Mouse (Mus musculus) myocyte (in vitro differentiated cells): ENCODE data around the gene Ncoa5.

ENCODE experiments used
- CEBPB ChIP-seq: IDR thresholded peaks from 2 replicates; pipeline ENCODE4 v1.6.1; 2011; ENCODE audit warnings: mild to moderate bottlenecking, moderate library complexity; ENCODE audit not compliant: poor library complexity, insufficient read depth, severe bottlenecking
- E2F4 ChIP-seq: IDR thresholded peaks from one replicate; pipeline ENCODE4 v1.6.1; 2011; ENCODE audit warnings: mild to moderate bottlenecking, control low read depth, moderate library complexity; ENCODE audit not compliant: insufficient read depth
- MAX ChIP-seq: IDR thresholded peaks from one replicate; pipeline ENCODE4 v1.6.1; 2011; ENCODE audit warnings: low read depth, mild to moderate bottlenecking, control low read depth
- MYOD1 ChIP-seq, 3 experiments: IDR thresholded peaks; one replicate each; pipeline ENCODE4 v1.6.1; 2011; ENCODE audit warnings: control low read depth in 2 of 3, low read depth in 2 of 3, mild to moderate bottlenecking in 2 of 3, moderate library complexity in 1 of 3; ENCODE audit not compliant: insufficient read length in 2 of 3, control insufficient read depth in 1 of 3
- MYOG ChIP-seq, 3 experiments: IDR thresholded peaks; one replicate each; pipeline ENCODE4 v1.6.1; 2011; ENCODE audit warnings: control low read depth in 2 of 3, low read depth in 2 of 3, mild to moderate bottlenecking in 2 of 3; ENCODE audit not compliant: insufficient read length in 2 of 3, control insufficient read depth in 1 of 3, insufficient read depth in 1 of 3
- POLR2A ChIP-seq: IDR thresholded peaks from one replicate; pipeline ENCODE4 v1.6.1; 2011; ENCODE audit warnings: low read depth, mild to moderate bottlenecking, control low read depth, moderate library complexity; ENCODE audit not compliant: insufficient read length
- POLR2AphosphoS2 ChIP-seq: IDR thresholded peaks from one replicate; pipeline ENCODE4 v1.6.1; 2011; ENCODE audit warnings: low read depth, control low read depth; ENCODE audit not compliant: insufficient read length
- REST ChIP-seq: IDR thresholded peaks from one replicate; pipeline ENCODE4 v1.6.1; 2011; ENCODE audit warnings: mild to moderate bottlenecking, control low read depth, moderate library complexity; ENCODE audit not compliant: insufficient read depth, insufficient read length
- SRF ChIP-seq: IDR thresholded peaks from one replicate; pipeline ENCODE4 v1.6.1; 2011; ENCODE audit warnings: low read depth; ENCODE audit not compliant: control insufficient read depth, insufficient read length
- TCF12 ChIP-seq: IDR thresholded peaks from one replicate; pipeline ENCODE4 v1.6.1; 2011; ENCODE audit warnings: mild to moderate bottlenecking, control low read depth; ENCODE audit not compliant: poor library complexity, insufficient read depth, severe bottlenecking
- TCF3 ChIP-seq: IDR thresholded peaks from one replicate; pipeline ENCODE4 v1.6.1; 2011; ENCODE audit warnings: low read depth, control low read depth; ENCODE audit not compliant: insufficient read length
- USF1 ChIP-seq: IDR thresholded peaks from one replicate; pipeline ENCODE4 v1.6.1; 2011; ENCODE audit warnings: low read depth, mild to moderate bottlenecking, control low read depth, moderate library complexity

DNA sequence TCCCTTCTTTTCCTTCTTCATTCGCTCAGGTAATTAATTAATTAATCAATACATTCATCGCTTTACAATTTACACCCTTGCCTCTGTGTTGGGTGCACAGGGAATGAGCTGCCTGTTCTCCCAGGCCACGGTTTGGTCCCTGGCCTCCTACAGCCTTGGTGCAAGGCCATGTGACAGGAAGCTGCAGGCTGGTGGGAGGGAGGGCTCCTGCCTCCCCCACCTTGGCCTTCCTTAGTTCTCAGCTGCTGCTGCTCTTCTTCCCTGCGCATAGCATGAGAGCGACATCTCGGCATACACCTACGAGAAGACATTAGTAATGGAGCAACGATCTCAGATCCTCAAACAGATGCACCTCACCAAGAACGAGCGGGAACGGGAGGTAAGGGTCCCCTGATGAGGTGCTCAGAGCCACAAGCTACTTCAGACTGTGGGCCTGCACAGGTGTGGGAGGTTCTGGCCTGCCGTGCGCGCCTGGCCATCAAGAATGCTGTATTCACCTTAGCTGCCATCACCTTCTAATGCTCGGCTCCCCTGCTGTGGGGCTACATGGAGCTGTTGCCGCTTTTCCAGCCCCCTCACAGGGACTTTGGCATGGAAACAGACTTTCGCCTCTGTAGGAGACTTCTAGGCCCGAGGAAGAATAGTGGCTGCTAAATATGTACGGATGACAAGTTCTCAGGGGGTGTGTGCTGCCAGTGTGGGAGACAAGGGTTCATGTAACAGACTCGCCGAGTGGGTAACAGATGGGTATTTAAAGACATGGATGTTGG lies 39.8 kb downstream of the Ncoa5 start:
- no peak for TF ChIP-seq POLR2A
- TF ChIP-seq POLR2AphosphoS2 = no peak
- TF ChIP-seq E2F4 = no peak
- TF ChIP-seq CEBPB = no peak
- TF ChIP-seq REST = no peak
- TF ChIP-seq USF1 = no peak
- no peak for TF ChIP-seq MYOG (IDR thresholded peaks at IDR 0.05; ENCODE audit: control insufficient read depth in 1 of 3, insufficient read depth in 1 of 3, insufficient read length in 2 of 3, low read depth in 2 of 3)
- TF ChIP-seq TCF3 = no peak
- TF ChIP-seq MAX = no peak
- TF ChIP-seq SRF = no peak
- no peak for TF ChIP-seq TCF12
- no peak for TF ChIP-seq MYOD1 (IDR thresholded peaks at IDR 0.05; ENCODE audit: control insufficient read depth in 1 of 3, insufficient read length in 2 of 3, low read depth in 2 of 3)
